Mouse (Mus musculus) limb, embryonic 14.5 days (tissue): Measurements from ENCODE around the gene Kcne3. TPM values are rescaled to one million over a fixed set of nuclear protein-coding genes. Genes with fewer than 3 reads are reported as not detected.

Experiments
- ATAC-seq: fragments of 200-750 bp; cut with Nextera tagmentation; 2 replicates; pipeline ENCODE4 v1.8.0; 2017; ENCODE audit warnings: low read depth, moderate number of reproducible peaks, moderate TSS enrichment; ENCODE audit not compliant: low FRiP score
- DNase-seq: peaks from one replicate; pipeline ENCODE4 v3.0.0-alpha.2; 2015; ENCODE audit warnings: low spot score
- H3K27ac ChIP-seq: fragments of 300-500 bp; sonication (generic); replicated peaks from 2 replicates; pipeline ENCODE4 v1.5.1; 2014; ENCODE audit warnings: low read depth, mild to moderate bottlenecking, low read length, moderate library complexity, mixed read lengths
- H3K27me3 ChIP-seq: fragments of 300-500 bp; sonication (generic); 2 replicates; pipeline ENCODE4 v1.6.1; 2014; ENCODE audit warnings: low read length, mixed read lengths; ENCODE audit not compliant: control insufficient read depth, insufficient read depth
- H3K36me3 ChIP-seq: fragments of 300-500 bp; sonication (generic); 2 replicates; pipeline ENCODE4 v1.6.1; 2014; ENCODE audit warnings: mild to moderate bottlenecking, low read length, moderate library complexity, mixed read lengths; ENCODE audit not compliant: control insufficient read depth, insufficient read depth
- H3K4me1 ChIP-seq: fragments of 300-500 bp; sonication (generic); 2 replicates; pipeline ENCODE4 v1.6.1; 2014; ENCODE audit warnings: antibody characterized with exemption, low read length, mixed read lengths; ENCODE audit not compliant: control insufficient read depth, insufficient read depth
- H3K4me2 ChIP-seq: fragments of 300-500 bp; sonication (generic); replicated peaks from 2 replicates; pipeline ENCODE4 v1.6.1; 2014; ENCODE audit warnings: low read depth, mild to moderate bottlenecking, low read length, moderate library complexity; ENCODE audit not compliant: severe bottlenecking
- H3K4me3 ChIP-seq: fragments of 300-500 bp; sonication (generic); replicated peaks from 2 replicates; pipeline ENCODE4 v1.5.1; 2014; ENCODE audit warnings: low read length
- H3K9ac ChIP-seq: fragments of 300-500 bp; sonication (generic); 2 replicates; pipeline ENCODE4 v1.6.1; 2014; ENCODE audit warnings: mild to moderate bottlenecking, low read depth, low read length, moderate library complexity; ENCODE audit not compliant: severe bottlenecking
- H3K9me3 ChIP-seq: fragments of 300-500 bp; sonication (generic); 2 replicates; pipeline ENCODE4 v1.6.1; 2016; ENCODE audit warnings: low read length; ENCODE audit not compliant: control insufficient read depth
- POLR2A ChIP-seq: fragments of 200-500 bp; IDR thresholded peaks from 2 replicates; pipeline ENCODE4 v1.8.0; 2012; ENCODE audit warnings: inconsistent platforms, mild to moderate bottlenecking, moderate library complexity, borderline replicate concordance; ENCODE audit not compliant: insufficient read depth, insufficient read length; ENCODE audit errors: extremely low read depth
- WGBS: fragments of 180-500 bp; shearing (Covaris S2); extraction: QIAGEN DNeasy Blood & Tissue Kit; methylation state at CpG from one replicate; pipeline ENCODE4 v1.1.7; 2014; 5-methylcytosine and 5-hydroxymethylcytosine counted together
- polyA plus RNA-seq, 2 experiments: library from polyadenylated mRNA; depleted of rRNA in 1 of 2; stranded (reverse) in 1 of 2; unstranded in 1 of 2; fragments of >200 nt; fragmentation: Nextera tagmentation in 1 of 2; extraction: Ambion mirVana in 1 of 2; gene quantifications; 2 replicates each; pipeline versions ENCODE4 v1.2.1 to v1.2.3; 2012 to 2014

The Kcne3 gene
- polyA plus RNA-seq, 2 experiments, result 10.7 to 17.3 TPM

GRCm38 (mm10) chr7:100215116-100215732, 38.9 kb downstream of the Kcne3 start:
- TF ChIP-seq POLR2A, result no peak

DNA sequence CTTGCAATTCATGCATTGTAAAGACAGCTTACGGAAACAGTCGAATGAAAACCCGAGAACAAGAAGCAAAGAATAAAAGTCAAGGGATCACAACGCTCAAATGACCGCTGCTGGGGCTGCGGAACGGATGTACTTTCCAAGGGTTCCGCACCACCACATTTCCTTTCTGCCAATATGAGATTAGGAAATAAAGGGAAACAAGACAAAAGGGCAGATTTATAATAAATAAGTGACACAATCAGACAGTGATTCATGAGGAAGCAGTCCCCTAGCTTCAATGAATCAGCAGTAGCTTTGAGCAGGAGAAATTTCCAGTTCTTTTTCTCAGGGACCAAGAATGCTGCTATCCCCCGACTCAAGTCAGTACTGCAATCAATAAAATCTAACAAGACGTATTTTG, 39.7 kb downstream of the Kcne3 start:
- no peak overlapping the region for H3K27ac ChIP-seq
- no peaks in the 10 kb centered on the region for H3K36me3 ChIP-seq
- H3K4me2 ChIP-seq, result no peak overlapping the region
- ATAC-seq (no peak), DNase-seq (no peak)
- H3K9ac ChIP-seq, result no peak overlapping the region
- no peaks in the 10 kb centered on the region for H3K27me3 ChIP-seq
- 0 out of 2 replicates have a peak, but pooled peaks cover 5% of the 10 kb centered on the region for H3K4me1 ChIP-seq
- H3K9me3 ChIP-seq, result no peaks in the 10 kb centered on the region
- no peak overlapping the region for H3K4me3 ChIP-seq
- TF ChIP-seq POLR2A, result no peak
- 75% methylated on average over 10 of the region's 10 CpGs for WGBS

More at GRCm38 (mm10) chr7:100215116-100215732, 38.9 kb downstream of the Kcne3 start:
- no peaks in the 10 kb centered on the region for H3K9me3 ChIP-seq
- H3K36me3 ChIP-seq, result no peaks in the 10 kb centered on the region
- ATAC-seq, result no peak
- H3K27ac ChIP-seq, result no peak overlapping the region
- H3K27me3 ChIP-seq, result no peaks in the 10 kb centered on the region
- 73% methylated on average over 6 of the region's 6 CpGs for WGBS
- no peak overlapping the region for H3K4me3 ChIP-seq
- H3K4me1 ChIP-seq, result 0 out of 2 replicates have a peak, but pooled peaks cover 5% of the 10 kb centered on the region
- DNase-seq, result no peak
- H3K9ac ChIP-seq, result no peak overlapping the region
- H3K4me2 ChIP-seq, result no peak overlapping the region

- no peaks in the 10 kb centered on the region for H3K9me3 ChIP-seq
- no peak overlapping the region for H3K9ac ChIP-seq
- 0 out of 2 replicates have a peak, but pooled peaks have one; percentile 30 for ATAC-seq
- no peak overlapping the region for H3K27ac ChIP-seq
- no peak overlapping the region for H3K4me3 ChIP-seq
- H3K4me2 ChIP-seq, result no peak overlapping the region
- no peak for DNase-seq
- 0 out of 2 replicates have a peak, but pooled peaks cover 5% of the 10 kb centered on the region for H3K4me1 ChIP-seq
- 65% methylated on average over 9 of the region's 9 CpGs for WGBS
- TF ChIP-seq POLR2A, result no peak
- no peaks in the 10 kb centered on the region for H3K36me3 ChIP-seq
- H3K27me3 ChIP-seq, result no peaks in the 10 kb centered on the region
Measured at GRCm38 (mm10) chr7:100216601-100217565, 40.6 kb downstream of the Kcne3 start.

DNA sequence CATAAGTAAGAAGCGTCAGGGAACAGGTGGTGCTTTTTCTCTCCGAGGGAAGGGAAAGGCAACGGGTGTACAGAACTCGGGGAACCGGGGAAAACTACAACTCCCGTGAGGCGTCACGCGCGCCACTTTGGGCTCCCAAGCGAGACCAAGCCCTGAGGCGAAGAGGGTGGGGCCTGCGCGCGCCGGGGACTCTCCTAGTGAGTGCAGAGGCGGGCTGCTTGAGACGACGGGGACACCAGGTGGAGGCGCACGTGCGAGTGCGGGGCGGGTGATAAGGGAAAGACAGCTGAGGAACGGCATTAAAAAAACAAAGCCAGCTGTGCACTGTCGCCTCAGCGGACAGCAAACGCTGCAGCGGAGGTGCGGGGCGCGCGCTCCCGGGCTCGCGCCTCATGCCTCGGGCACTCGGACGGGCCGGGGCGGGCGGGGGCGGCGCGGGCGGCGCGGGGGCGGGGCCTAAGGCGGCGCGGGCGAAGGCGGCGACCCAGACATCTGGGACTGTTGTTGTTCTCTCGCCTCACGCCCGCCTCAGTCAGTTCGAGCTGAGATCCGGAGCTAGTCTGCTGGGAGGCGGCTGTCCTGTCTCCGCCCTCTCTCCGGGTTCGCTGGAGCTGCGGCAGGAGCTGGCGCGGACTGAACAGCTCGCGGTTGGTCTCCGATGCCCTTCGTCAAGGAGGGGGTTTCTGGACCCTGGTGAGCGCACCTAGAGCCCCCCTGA, 51.0 kb downstream of the Kcne3 start, which contains the start of gene Pgm2l1:
Gene Pgm2l1, plus strand, starts transcription at position 237 of the 718 bp plus-strand sequence.
- WGBS, result under 1% methylated on average over 54 of the region's 72 CpGs

More for the DNA sequence above, 51.0 kb downstream of the Kcne3 start, which contains the start of gene Pgm2l1:
- ATAC-seq, result peak; percentile 97
- Histone ChIP-seq H3K4me1 (peaks cover 6% of the 10 kb centered on the region; the same call in 1 of the 2 replicates), H3K27ac (peak within 1 kb of the TSS; percentile 68), H3K4me3 (peak within 1 kb of the TSS; percentile 85), H3K36me3 (no peaks in the 10 kb centered on the region), H3K4me2 (peak within 1 kb of the TSS; percentile 95), H3K9ac (peak within 1 kb of the TSS; percentile 72), H3K27me3 (no peaks in the 10 kb centered on the region), H3K9me3 (no peaks in the 10 kb centered on the region)
- peak; percentile 33; the same call in 1 of the 2 replicates for TF ChIP-seq POLR2A
- DNase-seq, result peak; percentile 96
